Mouse (Mus musculus) brain, embryonic 14.5 days (tissue): Measurements from ENCODE around the gene Fry. TPM values are rescaled to one million over a fixed set of nuclear protein-coding genes. Genes with fewer than 3 reads are reported as not detected.

ENCODE experiments used
- DNase-seq: peaks from one replicate; pipeline ENCODE4 v3.0.0-alpha.2; 2011; ENCODE audit warnings: low read depth
- CTCF ChIP-seq: fragments of 200-500 bp; IDR thresholded peaks from 2 replicates; pipeline ENCODE4 v1.5.1; 2012; ENCODE audit warnings: inconsistent platforms, mild to moderate bottlenecking, moderate library complexity, borderline replicate concordance; ENCODE audit not compliant: insufficient read depth, insufficient read length; ENCODE audit errors: extremely low read depth
- POLR2A ChIP-seq: fragments of 200-500 bp; IDR thresholded peaks from 2 replicates; pipeline ENCODE4 v1.6.1; 2012; ENCODE audit warnings: mild to moderate bottlenecking, inconsistent platforms, borderline replicate concordance; ENCODE audit not compliant: poor library complexity, insufficient read depth, insufficient read length, severe bottlenecking; ENCODE audit errors: extremely low read depth
- polyA plus RNA-seq: library from polyadenylated mRNA; depleted of rRNA; stranded (reverse); fragments of >200 nt; gene quantifications from 2 replicates; pipeline ENCODE4 v1.2.3, GENCODE M21; 2012

Gene Fry
- polyA plus RNA-seq, 1 experiment: 61.6 TPM

GRCm38 (mm10) chr5:150453490-150453889, 335.0 kb downstream of the Fry start:
- DNase-seq: no peak
- no peak for TF ChIP-seq CTCF
- TF ChIP-seq POLR2A: no peak

DNA sequence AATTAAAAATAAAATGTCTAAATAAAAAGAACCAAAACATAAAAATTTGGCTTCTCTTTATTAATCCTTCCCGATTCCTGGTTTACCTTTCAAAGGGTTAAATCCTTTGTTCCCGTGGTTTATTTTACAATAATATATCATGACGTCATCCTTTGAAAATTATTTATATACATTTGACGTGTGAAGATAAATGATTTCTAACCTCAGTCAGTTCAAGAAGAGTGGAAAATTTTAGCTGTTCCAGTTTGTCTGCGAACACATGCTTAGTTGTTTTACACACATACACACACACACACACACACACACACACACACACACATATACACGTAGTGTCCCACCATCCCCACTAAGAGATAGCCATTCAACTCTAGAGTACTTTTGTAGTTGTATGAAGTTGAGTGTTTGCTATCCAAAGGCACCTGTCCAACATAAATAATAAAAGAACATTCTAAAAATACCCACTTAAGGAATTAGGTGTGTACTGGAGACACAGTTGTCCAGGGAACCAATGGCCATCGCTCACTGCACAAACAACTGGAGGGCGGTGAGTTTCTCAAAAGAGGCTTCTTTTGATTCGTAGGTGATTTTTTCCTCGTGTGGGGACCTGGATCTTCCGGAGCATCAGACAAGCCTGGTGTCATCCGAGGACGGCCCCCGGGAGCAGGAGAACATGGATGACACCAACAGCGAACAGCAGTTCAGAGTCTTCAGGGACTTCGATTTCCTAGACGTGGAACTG, 338.9 kb downstream of the Fry start:
- no peak for TF ChIP-seq POLR2A
- TF ChIP-seq CTCF: no peak
- DNase-seq: no peak

GRCm38 (mm10) chr5:150457904-150458739, 339.7 kb downstream of the Fry start:
- peak; percentile 48 for DNase-seq
- TF ChIP-seq CTCF: no peak
- TF ChIP-seq POLR2A: no peak

DNA sequence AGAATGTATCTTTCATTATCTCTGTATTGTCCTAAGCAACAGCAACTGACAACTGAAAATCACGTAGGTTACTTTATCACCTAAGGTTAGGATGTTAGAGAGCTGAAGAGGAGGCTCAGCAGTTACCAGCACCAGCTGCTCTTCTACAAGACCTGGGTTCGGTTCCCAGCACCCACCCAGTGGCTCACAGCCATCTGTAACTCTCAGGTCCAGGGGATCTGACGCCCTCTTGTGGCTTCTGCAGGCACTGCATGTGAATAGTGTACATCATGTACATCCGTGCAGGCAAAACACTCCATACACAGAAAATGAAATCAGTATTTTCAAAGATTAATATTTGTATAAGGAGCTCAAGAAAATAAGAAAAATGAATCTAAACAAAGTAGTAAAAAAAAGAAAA, 341.4 kb downstream of the Fry start:
- TF ChIP-seq POLR2A (no peak), CTCF (peak; percentile 43; the same call in 1 of the 2 replicates)

GRCm38 (mm10) chr5:150464721-150465120, 346.3 kb downstream of the Fry start:
- no peak for DNase-seq
- no peak for TF ChIP-seq CTCF
- TF ChIP-seq POLR2A: no peak

More for the DNA sequence above, 341.4 kb downstream of the Fry start:
- DNase-seq: no peak

DNA sequence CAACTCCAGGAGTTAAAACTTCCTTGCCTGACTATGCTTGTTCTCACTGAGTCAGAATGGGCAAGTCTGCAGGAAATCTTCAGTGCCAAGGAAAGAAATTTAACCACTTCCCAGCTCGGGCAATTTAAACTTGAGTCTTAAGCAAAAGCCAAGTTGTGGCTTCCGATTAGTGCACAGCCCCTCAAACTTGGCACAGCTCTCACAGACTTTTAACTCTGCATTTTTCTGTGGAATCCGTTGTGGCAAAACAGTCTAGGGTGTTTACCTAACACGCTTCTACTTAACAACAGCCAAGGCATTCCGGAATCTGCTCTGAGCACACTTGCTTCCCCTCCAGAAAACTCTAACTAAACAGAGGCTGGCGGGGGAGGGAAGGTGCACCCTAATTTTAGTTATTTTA, 346.8 kb downstream of the Fry start:
- TF ChIP-seq POLR2A: no peak
- no peak for TF ChIP-seq CTCF
- DNase-seq: no peak

DNA sequence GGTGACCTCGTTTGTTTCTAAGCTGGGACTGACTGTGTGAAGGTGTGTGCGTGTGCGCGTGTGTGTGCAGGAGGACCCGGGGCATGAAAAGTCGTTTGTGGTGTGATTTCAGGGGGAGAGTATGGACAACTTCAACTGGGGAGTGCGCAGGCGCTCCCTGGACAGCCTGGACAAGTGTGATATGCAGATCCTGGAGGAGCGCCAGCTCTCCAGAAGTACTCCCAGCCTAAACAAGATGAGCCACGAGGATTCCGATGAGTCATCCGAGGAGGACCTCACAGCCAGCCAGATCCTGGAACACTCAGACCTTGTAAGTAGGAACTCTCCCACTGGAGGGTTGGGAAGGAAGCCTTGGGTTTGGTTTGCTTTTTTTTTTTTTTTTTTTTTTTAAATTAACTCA, 347.7 kb downstream of the Fry start:
- TF ChIP-seq POLR2A: no peak
- no peak for TF ChIP-seq CTCF
- DNase-seq: peak; percentile 55

DNA sequence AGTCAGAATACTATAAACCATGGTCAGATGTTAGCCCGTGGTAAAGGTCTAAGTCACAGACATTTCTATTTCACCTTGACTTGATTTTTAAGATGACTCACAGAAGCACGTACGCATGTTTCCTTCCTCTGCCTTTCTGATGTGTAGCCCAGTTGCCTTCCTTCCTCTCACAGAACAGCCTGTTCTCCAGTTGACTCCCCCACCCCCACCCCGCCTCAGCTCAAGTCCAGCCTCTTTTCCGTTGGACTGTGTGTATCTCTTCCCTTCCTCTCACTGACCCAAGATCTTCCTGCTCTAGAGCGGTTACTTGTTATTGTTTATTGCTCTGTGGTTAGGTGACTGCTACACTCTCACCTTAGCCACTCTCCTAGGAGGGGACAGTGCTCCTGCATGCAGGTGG, 350.0 kb downstream of the Fry start:
- no peak for DNase-seq
- no peak for TF ChIP-seq CTCF
- TF ChIP-seq POLR2A: no peak

- TF ChIP-seq POLR2A: no peak
- no peak for TF ChIP-seq CTCF
- DNase-seq: no peak
Measured at GRCm38 (mm10) chr5:150477364-150477763, 358.9 kb downstream of the Fry start.

DNA sequence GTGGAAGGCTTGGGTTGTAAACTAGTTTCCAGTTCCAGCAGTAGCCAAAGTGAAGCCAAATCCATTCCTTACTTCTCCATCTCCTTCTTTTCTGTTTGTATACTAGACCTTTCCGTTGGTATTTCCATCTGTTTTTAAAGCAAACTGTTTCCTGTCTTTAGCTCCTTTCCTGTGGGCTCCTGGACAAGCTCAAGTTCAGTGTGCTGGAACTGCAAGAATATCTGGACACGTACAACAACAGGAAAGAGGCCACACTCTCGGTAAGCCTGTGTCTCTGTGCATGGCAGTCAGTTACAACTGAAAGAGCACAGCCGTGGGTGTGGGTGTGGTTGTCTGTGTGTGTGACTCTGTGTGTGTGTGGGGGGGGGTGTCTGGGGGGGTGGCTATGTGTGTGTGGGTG, 360.2 kb downstream of the Fry start:
- DNase-seq: no peak
- TF ChIP-seq CTCF (no peak), POLR2A (no peak)

DNA sequence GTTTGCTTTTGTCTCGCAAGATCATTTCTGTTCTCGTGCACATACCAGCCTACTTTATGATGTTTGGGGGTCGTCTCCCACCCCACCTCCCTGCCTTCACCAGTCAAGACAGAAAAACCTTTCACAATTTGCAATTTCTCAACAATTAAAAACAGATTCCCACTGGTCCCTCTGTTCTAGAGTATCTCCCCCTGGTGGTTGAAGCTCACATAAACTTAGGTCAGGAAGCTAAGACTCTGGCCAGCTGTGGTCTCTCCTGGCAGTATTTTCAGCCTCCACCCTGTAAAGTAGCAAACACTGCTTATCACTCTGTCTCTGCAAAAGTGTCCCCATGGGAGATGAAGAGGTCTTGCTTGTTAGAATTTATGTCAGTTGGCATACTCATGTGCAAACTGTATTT, 366.8 kb downstream of the Fry start:
- TF ChIP-seq CTCF (peak; percentile 38; the same call in 1 of the 2 replicates), POLR2A (no peak)
- peak; percentile 34 for DNase-seq
